Mouse (Mus musculus): ENCODE data around the gene Pcdh11x. TPM values are rescaled to one million over a fixed set of nuclear protein-coding genes. Genes with fewer than 3 reads are reported as not detected.

Gene Pcdh11x
- polyA plus RNA-seq, 1 experiment from 2014 or later = 0.08 TPM

Other genes with a start within 250 kb of the Pcdh11x start
- gene H2afb3, start 22.8 kb downstream of the Pcdh11x start, polyA plus RNA-seq (2015; fragmentation: Nextera tagmentation; extraction: Ambion mirVana) = not detected in 2 replicates